Mouse (Mus musculus) ES-E14 (cell line): ENCODE results near the gene Nup107.

Experiments
- MAFK ChIP-seq: IDR thresholded peaks from 2 replicates; pipeline ENCODE4 v1.6.1; 2014; ENCODE audit warnings: mild to moderate bottlenecking, low read depth, low read length, inconsistent platforms; ENCODE audit not compliant: insufficient read depth
- ZC3H11A ChIP-seq: IDR thresholded peaks from 2 replicates; pipeline ENCODE4 v1.6.1; 2012; ENCODE audit warnings: low read depth, mild to moderate bottlenecking, inconsistent platforms, low read length, borderline replicate concordance

- TF ChIP-seq ZC3H11A (no peak), MAFK (no peak)
Measured at GRCm38 (mm10) chr10:117774011-117774816, 18.3 kb downstream of the Nup107 start.
